Mouse (Mus musculus) liver, embryonic 14.5 days (tissue): ENCODE results near the gene Gnat1.

Source experiments
- CTCF ChIP-seq: IDR thresholded peaks from 2 replicates; pipeline ENCODE4 v1.5.1; 2016; ENCODE audit warnings: antibody characterized with exemption, low read depth, control low read depth
- EP300 ChIP-seq: IDR thresholded peaks from 2 replicates; pipeline ENCODE4 v1.6.1; 2016; ENCODE audit warnings: antibody characterized with exemption, low read depth

GRCm38 (mm10) chr9:107703337-107704122 is 24.0 kb upstream of the Gnat1 start:
- TF ChIP-seq CTCF (no peak), EP300 (no peak)
